Mouse (Mus musculus) lung, adult 2 months (tissue): Measurements from ENCODE around the gene Slc46a1.

Source experiments
- CTCF ChIP-seq: fragments of 200-500 bp; IDR thresholded peaks from 2 replicates; pipeline ENCODE4 v1.5.1; 2011; ENCODE audit warnings: mild to moderate bottlenecking, low read length, control low read depth; ENCODE audit not compliant: insufficient read depth
- POLR2A ChIP-seq: fragments of 200-500 bp; IDR thresholded peaks from 2 replicates; pipeline ENCODE4 v1.6.1; 2011; ENCODE audit warnings: low read depth, mild to moderate bottlenecking, control low read depth, low read length, borderline replicate concordance; ENCODE audit errors: extremely low read depth

DNA sequence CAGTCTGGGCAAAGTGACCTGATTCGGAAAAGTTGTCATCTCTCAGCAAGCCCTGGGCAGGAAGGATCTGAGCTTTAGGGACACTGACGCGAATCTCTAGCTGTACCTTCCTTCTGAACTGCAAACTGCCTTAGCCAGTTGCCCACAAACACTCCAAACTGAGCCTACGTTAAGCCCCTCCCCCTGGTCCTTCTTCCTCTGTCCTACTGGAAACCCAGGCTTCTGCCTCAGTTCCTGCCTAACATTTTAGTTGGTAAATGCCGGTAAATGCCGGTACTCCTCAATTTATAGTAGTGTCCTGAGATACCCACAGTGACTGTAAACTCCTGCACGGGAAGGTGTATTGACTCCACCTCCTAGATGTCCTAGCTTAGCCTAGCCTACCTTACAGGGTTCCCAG lies 18.1 kb downstream of the Slc46a1 start:
- TF ChIP-seq CTCF (no peak), POLR2A (no peak)
